Mouse (Mus musculus): ENCODE measurements around the gene Six4. TPM values are rescaled to one million over a fixed set of nuclear protein-coding genes. Genes with fewer than 3 reads are reported as not detected.
"Not testable (repeated sequence)": the region's sequence is repeated elsewhere in the genome, so short reads cannot be mapped to it uniquely, and the experiment has no call there.

Six4 gene
- polyA plus RNA-seq (2015; fragmentation: Nextera tagmentation; extraction: Ambion mirVana): 0.37 and 0.61 TPM in 2 replicates

DNA sequence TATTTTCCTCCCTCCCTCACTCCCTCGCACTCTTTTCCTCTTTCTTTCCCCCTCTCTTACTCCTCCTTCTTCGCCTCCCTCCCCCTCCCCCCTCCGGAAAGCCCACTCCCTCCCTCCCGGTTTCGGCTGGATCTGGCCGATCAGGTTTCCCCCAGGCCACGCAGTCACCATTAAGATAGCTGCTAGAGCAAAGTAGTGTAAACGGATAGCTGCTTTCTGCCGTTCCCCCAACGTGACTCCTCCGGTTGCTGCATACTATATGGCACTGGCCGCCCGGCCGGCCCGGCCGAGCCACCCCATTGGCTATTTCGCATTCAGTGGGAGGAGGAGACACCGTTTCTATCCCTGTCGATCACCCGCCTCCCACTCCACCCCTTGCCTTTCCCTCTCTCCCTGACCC, at the start of gene Six4:
Six4 (minus strand) TSS at position 261 of the 400 bp plus-strand sequence.
- under 1% methylated on average over 19 of the region's 20 CpGs for WGBS
- H3K27me3 ChIP-seq: peaks cover 28% of the 10 kb centered on the region
- no peaks in the 10 kb centered on the region for H3K36me3 ChIP-seq
- H3K4me2 ChIP-seq (replicated peaks): peak within 1 kb of the TSS; percentile 100
- H3K27ac ChIP-seq: peak within 1 kb of the TSS; percentile 3; the same call in 1 of the 2 replicates
- no peaks in the 10 kb centered on the region for H3K9me3 ChIP-seq
- peak within 1 kb of the TSS; percentile 76 for H3K9ac ChIP-seq (replicated peaks)
- ATAC-seq: peak; percentile 90
- peak within 1 kb of the TSS; percentile 75 for H3K4me3 ChIP-seq (replicated peaks)
- H3K4me1 ChIP-seq (replicated peaks): peaks cover 22% of the 10 kb centered on the region

DNA sequence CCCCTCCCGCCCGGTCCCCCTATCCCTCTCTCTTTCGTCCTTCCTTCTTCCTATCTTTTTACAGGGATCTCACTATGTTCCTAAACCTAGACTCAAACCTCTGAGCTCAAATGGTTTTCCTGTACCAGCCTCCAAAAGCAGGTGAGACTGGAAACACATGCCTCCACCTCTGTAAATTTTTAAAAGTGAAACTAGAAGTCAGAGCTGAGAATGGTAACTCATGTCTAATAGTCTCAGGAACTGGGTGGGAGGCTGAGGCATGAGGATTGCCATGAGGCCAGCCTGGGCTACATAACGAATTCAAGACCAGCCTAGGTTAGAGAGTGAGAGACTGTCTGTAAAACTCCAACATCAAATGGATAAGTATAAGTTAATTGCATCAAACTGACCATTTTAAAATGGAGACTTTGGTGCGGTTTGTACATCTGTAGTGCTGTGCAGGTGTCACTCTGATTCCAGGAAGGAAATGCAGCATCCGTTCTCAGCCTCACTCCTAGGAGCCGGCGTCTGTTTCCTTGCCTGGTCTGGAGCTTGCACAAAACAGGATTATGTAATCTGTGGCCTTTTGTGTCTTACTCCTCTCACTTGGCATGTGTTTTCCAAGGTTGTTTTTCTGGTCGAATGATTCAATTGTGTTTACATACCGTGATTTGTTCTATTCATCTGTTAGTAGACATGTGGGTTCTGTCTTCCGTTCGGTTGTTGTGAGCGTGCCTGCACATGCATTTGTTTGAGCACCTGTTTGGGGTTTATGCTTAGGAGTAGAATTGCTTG, 49.3 kb upstream of the Six4 start:
- 0 out of 2 replicates have a peak, but pooled peaks cover 3% of the 10 kb centered on the region for H3K9me3 ChIP-seq
- no peak for ATAC-seq
- H3K36me3 ChIP-seq: no peaks in the 10 kb centered on the region
- 66% methylated on average over 13 of the region's 13 CpGs for WGBS
- no peak overlapping the region for H3K27ac ChIP-seq
- no peaks in the 10 kb centered on the region for H3K4me1 ChIP-seq (replicated peaks)
- no peak overlapping the region for H3K4me3 ChIP-seq (replicated peaks)
- H3K27me3 ChIP-seq: no peaks in the 10 kb centered on the region
- no peak overlapping the region for H3K9ac ChIP-seq (replicated peaks)
- no peak overlapping the region for H3K4me2 ChIP-seq (replicated peaks)

DNA sequence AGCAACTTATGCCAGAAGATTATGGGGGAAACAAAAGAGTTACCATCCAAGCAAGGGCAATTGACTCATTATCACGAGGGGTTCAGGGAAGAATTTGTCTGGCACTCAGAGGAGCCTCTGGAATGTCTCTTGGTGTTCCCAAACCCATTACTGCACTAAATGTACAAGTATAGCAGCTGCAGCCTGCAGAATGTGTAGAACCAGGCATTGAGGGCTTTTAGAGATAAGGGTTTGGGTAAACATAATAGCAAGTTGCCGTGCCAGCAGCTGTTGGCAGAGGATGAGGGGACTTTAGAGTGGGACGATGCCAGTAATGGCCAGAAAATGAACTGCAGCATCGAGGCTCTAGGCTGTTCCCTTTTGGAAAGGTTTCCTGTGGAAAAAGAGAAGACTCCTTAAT, 47.1 kb upstream of the Six4 start:
- no peak for ATAC-seq
- 73% methylated on average over 4 of the region's 4 CpGs for WGBS
- Histone ChIP-seq H3K36me3 (no peaks in the 10 kb centered on the region), H3K27me3 (no peaks in the 10 kb centered on the region), H3K4me1 (replicated peaks) (no peaks in the 10 kb centered on the region), H3K9ac (replicated peaks) (no peak overlapping the region), H3K4me2 (replicated peaks) (no peak overlapping the region), H3K4me3 (replicated peaks) (no peak overlapping the region), H3K9me3 (no peaks in the 10 kb centered on the region), H3K27ac (no peak overlapping the region)

DNA sequence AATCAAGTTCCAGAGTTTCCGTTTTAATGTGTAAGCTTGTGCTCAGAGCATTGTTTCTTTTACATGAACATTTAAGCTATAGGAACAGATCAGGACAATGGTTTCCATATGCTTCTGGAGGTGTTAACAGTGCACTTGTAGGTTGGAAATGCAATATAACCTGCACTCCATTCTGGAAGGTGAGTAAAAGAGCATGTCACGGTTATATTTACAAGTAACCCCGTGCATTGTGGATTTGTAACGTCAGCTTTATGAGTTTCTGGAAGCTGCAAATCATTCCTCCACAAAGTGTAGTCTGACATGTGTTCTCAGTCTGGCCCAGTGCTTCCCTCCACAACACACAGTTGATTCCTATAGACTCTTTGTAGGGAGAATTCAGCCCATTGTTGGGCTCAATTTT, 40.9 kb upstream of the Six4 start:
- H3K4me1 ChIP-seq (replicated peaks): no peaks in the 10 kb centered on the region
- no peak overlapping the region for H3K9ac ChIP-seq (replicated peaks)
- no peak overlapping the region for H3K4me3 ChIP-seq (replicated peaks)
- no peaks in the 10 kb centered on the region for H3K27me3 ChIP-seq
- ATAC-seq: no peak
- no peak overlapping the region for H3K27ac ChIP-seq
- 92% methylated on average over 4 of the region's 4 CpGs for WGBS
- H3K4me2 ChIP-seq (replicated peaks): no peak overlapping the region
- H3K9me3 ChIP-seq: no peaks in the 10 kb centered on the region
- no peaks in the 10 kb centered on the region for H3K36me3 ChIP-seq

DNA sequence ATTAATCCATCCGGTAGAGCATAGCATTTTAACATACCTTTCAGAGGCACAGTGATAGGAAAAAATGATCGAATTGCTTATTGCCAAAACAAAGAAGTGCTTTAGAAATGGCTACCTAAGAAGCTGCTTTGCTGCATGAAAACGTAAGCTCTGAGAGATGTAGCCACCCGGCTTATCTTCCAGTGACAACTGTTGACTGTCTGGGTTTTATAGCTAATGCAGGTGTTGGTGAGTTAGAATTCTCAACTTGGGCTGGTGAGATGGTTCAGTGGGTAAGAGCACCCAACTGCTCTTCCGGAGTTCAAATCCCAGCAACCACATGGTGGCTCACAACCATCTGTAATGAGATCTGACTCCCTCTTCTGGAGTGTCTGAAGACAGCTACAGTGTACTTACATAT, 37.8 kb upstream of the Six4 start:
- not testable (repeated sequence) for H3K9ac ChIP-seq (replicated peaks); H3K4me2 ChIP-seq (replicated peaks); H3K27ac ChIP-seq; ATAC-seq; H3K27me3 ChIP-seq; H3K4me1 ChIP-seq (replicated peaks); H3K4me3 ChIP-seq (replicated peaks); H3K9me3 ChIP-seq; H3K36me3 ChIP-seq
- WGBS: 92% methylated on average over 5 of the region's 5 CpGs

DNA sequence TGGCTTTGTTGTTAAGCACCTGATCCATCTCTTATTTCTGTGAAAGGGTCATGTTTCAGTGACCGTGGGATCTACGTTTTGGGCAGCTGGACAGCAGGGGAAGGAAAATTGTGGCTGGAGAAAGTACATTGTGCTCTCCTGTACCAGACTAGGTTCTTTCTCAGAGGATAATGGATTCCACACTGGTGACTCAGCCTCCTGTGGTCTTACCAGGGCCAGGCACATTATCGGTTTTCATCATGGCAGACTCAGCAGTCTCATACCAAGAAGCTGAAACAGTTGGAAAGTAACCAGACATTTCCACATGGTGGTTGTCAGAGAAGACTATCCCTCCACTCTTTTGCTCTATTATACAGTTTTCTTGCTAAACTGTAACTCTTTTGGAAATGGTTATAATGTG, 34.0 kb upstream of the Six4 start:
- H3K4me3 ChIP-seq (replicated peaks): no peak overlapping the region
- 77% methylated on average over 3 of the region's 3 CpGs for WGBS

DNA sequence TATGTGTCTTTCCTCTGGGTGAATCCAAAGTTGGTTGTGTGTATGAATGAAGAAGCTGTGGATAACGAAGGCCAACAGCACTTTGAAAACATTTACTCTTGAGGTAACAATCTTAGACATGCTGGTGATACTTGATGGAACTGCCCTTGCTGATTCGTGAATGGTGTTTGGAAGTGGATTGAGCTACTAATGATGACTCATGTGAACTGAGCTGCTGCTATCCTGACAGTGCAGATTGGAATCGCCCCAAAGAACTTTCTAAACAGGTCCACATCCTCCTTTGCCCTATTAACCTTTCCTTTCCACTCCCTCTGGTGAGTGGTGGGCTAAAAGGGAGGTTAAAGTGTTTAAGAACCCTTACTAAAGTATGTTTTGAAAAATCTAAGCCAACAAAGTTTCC, 27.5 kb upstream of the Six4 start:
- Histone ChIP-seq H3K4me3 (replicated peaks) (no peak overlapping the region), H3K27ac (no peak overlapping the region), H3K36me3 (no peaks in the 10 kb centered on the region; the same call in 1 of the 2 replicates), H3K9ac (replicated peaks) (no peak overlapping the region), H3K4me2 (replicated peaks) (no peak overlapping the region), H3K9me3 (no peaks in the 10 kb centered on the region), H3K27me3 (no peaks in the 10 kb centered on the region), H3K4me1 (replicated peaks) (no peaks in the 10 kb centered on the region)
- ATAC-seq: no peak
- WGBS: 92% methylated on average over 3 of the region's 3 CpGs

More for the DNA sequence above, 34.0 kb upstream of the Six4 start:
- Histone ChIP-seq H3K4me1 (replicated peaks) (no peaks in the 10 kb centered on the region), H3K4me2 (replicated peaks) (no peak overlapping the region), H3K9ac (replicated peaks) (no peak overlapping the region), H3K9me3 (no peaks in the 10 kb centered on the region), H3K36me3 (no peaks in the 10 kb centered on the region; the same call in 1 of the 2 replicates), H3K27ac (no peak overlapping the region), H3K27me3 (no peaks in the 10 kb centered on the region)
- no peak for ATAC-seq

DNA sequence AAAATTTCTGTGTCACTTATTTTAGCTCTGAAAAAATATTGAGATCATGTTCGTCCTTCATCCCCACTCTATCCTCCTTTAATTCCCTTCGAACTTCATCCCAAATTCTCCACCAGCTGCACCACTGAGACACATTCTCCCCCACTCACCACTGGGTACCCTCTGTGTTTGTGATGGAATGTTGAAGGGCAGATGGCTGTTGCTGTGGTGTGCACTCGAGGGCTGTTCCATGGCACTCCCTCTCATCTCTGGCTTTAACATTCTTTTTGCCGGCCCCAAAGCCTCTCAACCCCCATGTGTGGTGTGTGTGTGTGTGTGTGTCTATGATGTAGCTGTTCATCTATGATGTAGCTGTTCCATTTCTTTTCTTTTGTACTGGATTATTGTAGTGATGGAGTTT, 12.0 kb upstream of the Six4 start:
- no peak overlapping the region; the same call in 1 of the 2 replicates for H3K4me2 ChIP-seq (replicated peaks)
- no peaks in the 10 kb centered on the region for H3K9me3 ChIP-seq
- ATAC-seq: no peak
- WGBS: 80% methylated on average over 4 of the region's 4 CpGs
- H3K4me1 ChIP-seq (replicated peaks): peaks cover 16% of the 10 kb centered on the region
- no peak overlapping the region for H3K4me3 ChIP-seq (replicated peaks)
- H3K27ac ChIP-seq: no peak overlapping the region
- no peaks in the 10 kb centered on the region for H3K27me3 ChIP-seq
- H3K9ac ChIP-seq (replicated peaks): no peak overlapping the region
- no peaks in the 10 kb centered on the region for H3K36me3 ChIP-seq

DNA sequence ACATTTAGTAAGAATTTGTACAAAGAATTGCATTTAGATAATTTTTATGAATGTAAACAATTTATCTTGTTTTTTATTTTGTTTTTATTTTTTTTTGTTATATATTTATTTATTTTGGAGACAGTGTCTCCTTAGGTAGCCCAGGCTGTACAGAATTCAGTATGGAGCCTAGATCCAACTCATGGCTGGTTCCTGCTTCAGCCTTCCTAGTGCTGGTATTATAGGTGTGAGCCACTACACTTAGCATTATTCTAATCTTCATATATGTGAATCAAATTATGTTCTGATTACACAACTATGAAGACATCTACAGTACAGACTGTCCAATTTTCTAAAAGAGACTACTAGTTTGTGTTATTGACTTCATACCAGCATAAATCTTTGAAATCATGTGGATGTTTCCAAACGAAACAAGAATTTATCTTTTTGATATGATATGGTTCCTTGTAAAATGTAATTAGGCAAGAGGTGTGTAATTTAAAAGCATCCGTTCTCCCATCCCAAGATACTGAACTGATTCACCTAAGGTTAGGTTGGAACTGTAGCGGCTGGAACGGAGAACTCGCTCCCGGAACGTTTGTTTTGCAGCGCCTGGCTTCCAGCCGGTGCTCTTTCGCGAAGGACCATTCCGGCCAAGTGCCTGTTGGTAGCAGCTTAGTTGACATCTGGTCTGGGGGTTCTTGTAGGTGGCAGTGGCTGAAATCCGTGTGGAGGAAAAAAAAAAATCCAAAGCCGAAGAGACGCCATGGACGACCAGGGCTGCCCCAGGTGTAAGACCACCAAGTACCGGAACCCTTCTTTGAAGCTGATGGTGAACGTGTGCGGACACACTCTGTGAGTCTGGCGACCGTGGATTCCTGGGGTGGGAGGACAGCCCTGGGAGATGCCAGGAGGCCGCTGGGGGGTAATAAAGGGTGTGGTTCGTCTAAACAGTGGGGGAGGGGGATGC, 10.1 kb upstream of the Six4 start, which contains the start of gene Mnat1:
Mnat1 (plus strand) TSS at position 625 of the 949 bp plus-strand sequence.
- peak within 1 kb of the TSS; percentile 67 for H3K4me2 ChIP-seq (replicated peaks)
- peak; percentile 80 for ATAC-seq
- 0 out of 2 replicates have a peak within 1 kb of the TSS, but pooled peaks have one; percentile 21 for H3K27ac ChIP-seq
- H3K36me3 ChIP-seq: no peaks in the 10 kb centered on the region
- H3K9ac ChIP-seq (replicated peaks): peak within 1 kb of the TSS; percentile 81
- H3K27me3 ChIP-seq: no peaks in the 10 kb centered on the region
- H3K4me1 ChIP-seq (replicated peaks): peaks cover 16% of the 10 kb centered on the region
- H3K9me3 ChIP-seq: no peaks in the 10 kb centered on the region
- peak within 1 kb of the TSS; percentile 73 for H3K4me3 ChIP-seq (replicated peaks)
- WGBS: under 1% methylated on average over 23 of the region's 23 CpGs

DNA sequence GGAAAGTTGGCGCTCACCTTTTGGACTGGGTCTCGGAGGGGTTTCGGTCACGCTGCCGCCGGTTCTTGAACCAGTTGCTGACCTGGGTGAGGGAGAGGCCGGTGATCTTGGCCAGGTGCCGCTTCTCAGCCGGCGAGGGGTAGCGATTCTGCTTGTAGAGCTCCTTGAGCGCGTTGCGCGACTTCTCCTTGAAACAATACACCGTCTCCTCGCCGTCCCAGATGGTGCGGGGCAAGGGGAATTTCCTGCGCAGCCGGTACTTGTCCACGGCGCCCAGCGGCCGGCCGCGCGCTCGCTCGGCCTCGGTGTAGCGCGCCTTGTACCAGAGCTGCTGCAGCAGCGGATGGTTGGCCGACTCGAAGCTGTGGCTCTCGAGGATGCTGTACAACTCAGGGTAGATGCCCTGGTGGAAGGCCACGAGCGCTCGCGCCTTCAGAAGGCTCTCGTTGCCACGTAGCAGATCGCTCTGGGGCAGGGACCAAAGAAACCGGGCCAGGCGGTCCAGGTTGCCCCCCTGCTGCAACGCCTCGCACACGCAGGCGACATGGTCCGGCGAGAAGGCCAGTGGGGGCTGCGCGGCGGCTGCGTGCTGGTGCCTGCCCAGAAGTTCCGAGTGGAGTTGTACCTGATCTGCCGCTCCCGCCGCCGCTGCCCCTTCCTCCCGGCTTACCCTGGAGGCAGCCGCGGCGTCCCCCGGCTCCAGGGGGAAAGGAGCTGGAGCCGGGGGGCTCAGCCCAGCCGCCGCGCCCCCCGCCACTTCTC, 749 bp downstream of the Six4 start:
- H3K4me1 ChIP-seq (replicated peaks): peaks cover 22% of the 10 kb centered on the region
- peaks cover 28% of the 10 kb centered on the region for H3K27me3 ChIP-seq
- ATAC-seq: peak; percentile 57
- WGBS: under 1% methylated on average over 68 of the region's 71 CpGs
- no peaks in the 10 kb centered on the region for H3K9me3 ChIP-seq
- no peaks in the 10 kb centered on the region for H3K36me3 ChIP-seq
- H3K9ac ChIP-seq (replicated peaks): peak overlapping the region; percentile 76
- peak overlapping the region; percentile 75 for H3K4me3 ChIP-seq (replicated peaks)
- peak overlapping the region; percentile 3; the same call in 1 of the 2 replicates for H3K27ac ChIP-seq
- H3K4me2 ChIP-seq (replicated peaks): peak overlapping the region; percentile 100

DNA sequence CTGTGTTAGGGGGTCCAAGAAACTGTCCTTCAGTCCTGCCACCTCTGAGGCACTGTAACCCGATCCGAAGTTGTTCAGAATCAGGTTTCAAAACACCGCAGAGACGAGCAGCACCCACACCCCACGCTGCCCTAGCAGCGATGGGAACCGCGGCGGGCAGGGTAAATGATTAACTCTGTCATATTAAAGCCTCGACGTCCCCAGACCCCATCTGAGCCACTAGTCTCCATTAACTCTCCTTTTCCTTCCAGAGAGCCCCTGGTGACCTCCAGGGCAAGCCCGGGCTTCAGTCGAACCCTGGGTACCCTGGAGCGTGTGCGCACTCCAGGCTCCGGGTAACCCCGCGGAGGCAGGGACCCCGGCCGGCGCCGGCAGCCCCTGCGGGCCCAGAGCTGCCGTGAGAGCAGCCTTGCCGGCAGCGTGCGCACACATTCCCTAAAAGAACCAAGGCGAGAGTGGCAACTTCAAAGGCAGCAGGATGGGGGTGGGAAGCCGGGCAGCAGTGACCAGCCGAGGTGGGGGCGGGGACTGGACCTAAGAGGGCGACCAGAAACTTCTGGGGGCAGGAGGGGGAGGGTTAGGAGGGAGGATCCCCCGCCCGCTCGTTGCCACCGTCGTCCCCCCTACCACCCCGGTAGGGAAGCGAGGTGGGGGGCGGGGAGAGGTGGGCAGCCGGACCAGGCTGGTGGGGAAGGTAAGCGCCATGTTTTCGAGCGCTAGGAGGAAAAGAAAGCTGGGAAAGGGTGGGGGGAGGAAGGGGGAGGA, 1.5 kb downstream of the Six4 start:
- no peaks in the 10 kb centered on the region for H3K9me3 ChIP-seq
- under 1% methylated on average over 42 of the region's 44 CpGs for WGBS
- peak overlapping the region; percentile 76 for H3K9ac ChIP-seq (replicated peaks)
- peaks cover 22% of the 10 kb centered on the region for H3K4me1 ChIP-seq (replicated peaks)
- no peaks in the 10 kb centered on the region for H3K36me3 ChIP-seq
- peak overlapping the region; percentile 75 for H3K4me3 ChIP-seq (replicated peaks)
- peaks cover 28% of the 10 kb centered on the region for H3K27me3 ChIP-seq
- H3K27ac ChIP-seq: no peak overlapping the region
- peak overlapping the region; percentile 100 for H3K4me2 ChIP-seq (replicated peaks)
- ATAC-seq: peak; percentile 47
